Mouse (Mus musculus): ENCODE results near the gene Nol8. TPM values are rescaled to one million over a fixed set of nuclear protein-coding genes. Genes with fewer than 3 reads are reported as not detected.

Gene Nol8
- total RNA-seq (2023; ENCODE audit: inconsistent age), result 39.0 to 48.0 TPM (median 41.0 TPM) in 4 replicates

GRCm38 (mm10) chr13:49652481-49653179 lies at the start of gene Nol8, which contains the start of gene Cenpp:
Gene Nol8, plus strand, starts transcription at chr13:49653078.
Gene Cenpp, minus strand, starts transcription at chr13:49652785.

GRCm38 (mm10) chr13:49607714-49608113 lies 45.2 kb upstream of the Nol8 start, which contains the start of gene Ogn:
Gene Ogn, plus strand, starts transcription at chr13:49608046.

DNA sequence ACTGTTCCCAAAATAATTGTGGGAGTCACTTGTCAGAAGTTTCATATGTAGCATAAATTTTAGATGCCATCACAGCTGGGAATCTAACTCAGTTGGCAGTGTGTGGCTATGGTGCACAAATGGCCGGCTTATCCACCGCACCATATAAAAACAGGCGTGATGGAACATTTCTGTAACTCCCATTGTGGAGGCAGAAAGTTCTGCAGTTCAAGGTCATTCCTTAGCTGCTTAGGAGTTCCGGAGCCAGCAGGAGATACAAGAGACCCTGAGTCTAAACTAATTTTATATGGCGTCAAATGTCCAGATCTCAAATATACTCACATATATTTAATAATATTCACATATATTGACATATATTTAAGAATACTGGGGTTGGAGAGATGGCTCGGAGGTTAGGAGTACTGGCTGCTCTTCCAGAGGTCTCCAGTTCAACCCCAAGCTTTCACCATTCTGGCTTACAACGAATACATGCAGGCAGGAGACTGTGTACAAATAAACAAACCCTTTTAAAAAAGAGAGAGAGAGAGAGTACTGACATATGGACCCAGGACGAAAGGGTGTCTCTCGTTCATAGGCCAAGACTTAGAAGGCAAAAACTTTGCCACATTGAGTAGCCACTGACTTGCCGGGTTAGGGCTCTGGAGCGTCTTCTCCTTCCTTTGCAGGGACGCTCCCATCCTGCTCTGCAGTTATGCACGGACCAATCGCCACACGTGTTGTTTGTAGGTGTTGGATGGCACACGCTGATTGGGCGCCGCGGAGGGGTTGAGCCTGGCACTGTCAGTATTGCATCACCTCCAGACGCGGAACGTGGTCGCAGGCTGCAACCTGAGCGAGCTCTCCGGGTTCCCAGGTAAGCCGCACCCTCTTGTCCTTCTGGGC lies 28.7 kb downstream of the Nol8 start, which contains the start of gene Iars:
Gene Iars (plus strand): TSS at position 750 of the 882 bp plus-strand sequence.

Other genes with a start within 250 kb of the Nol8 start
- gene Ippk, start 231.8 kb upstream of the Nol8 start, total RNA-seq (2023; ENCODE audit: inconsistent age), result 7.0 to 8.0 TPM (median 7.0 TPM) in 4 replicates
- 0.66 to 1.6 TPM (median 0.85 TPM) in 4 replicates for gene Tes3-ps, start 159.8 kb upstream of the Nol8 start, total RNA-seq (2023; ENCODE audit: inconsistent age)
- gene Ecm2, start 148.3 kb upstream of the Nol8 start, total RNA-seq (2023; ENCODE audit: inconsistent age), result not detected in 4 replicates
- gene Aspn, start 108.6 kb upstream of the Nol8 start, total RNA-seq (2023; ENCODE audit: inconsistent age), result not detected in 4 replicates
- gene Omd, start 70.6 kb upstream of the Nol8 start, total RNA-seq (2023; ENCODE audit: inconsistent age), result not detected in 4 replicates
- gene Ogn, start 45.0 kb upstream of the Nol8 start, total RNA-seq (2023; ENCODE audit: inconsistent age), result not detected in 4 replicates
- 0.67 to 2.0 TPM (median 1.4 TPM) in 4 replicates for gene Cenpp, start 293 bp upstream of the Nol8 start, total RNA-seq (2023; ENCODE audit: inconsistent age)
- 80.9 to 99.9 TPM (median 88.8 TPM) in 4 replicates for gene Iars, start 29.0 kb downstream of the Nol8 start, total RNA-seq (2023; ENCODE audit: inconsistent age)
- gene Gm30302, start 145.9 kb downstream of the Nol8 start, total RNA-seq (2023; ENCODE audit: inconsistent age), result not detected in 4 replicates

All from B cell, adult (primary cell).